Mouse (Mus musculus) layer of hippocampus, adult 9-10 months (tissue): ENCODE data around the gene Rgma.
A peak's percentile ranks its signal among the peaks of the same experiment; 100 is the strongest.

ENCODE experiments used
- DNase-seq: peaks from one replicate; pipeline ENCODE4 v3.0.0; 2022; ENCODE audit warnings: low spot score

Rgma gene

GRCm38 (mm10) chr7:73400051-73400916, 25.0 kb downstream of the Rgma start:
- DNase-seq = no peak

- no peak for DNase-seq
Observed at GRCm38 (mm10) chr7:73402106-73402505, 26.8 kb downstream of the Rgma start.

GRCm38 (mm10) chr7:73402671-73403070, 27.4 kb downstream of the Rgma start:
- DNase-seq = no peak

GRCm38 (mm10) chr7:73403538-73403937, 28.2 kb downstream of the Rgma start:
- no peak for DNase-seq

- DNase-seq = no peak
Observed at GRCm38 (mm10) chr7:73405550-73405949, 30.2 kb downstream of the Rgma start.

- DNase-seq = no peak
Observed at GRCm38 (mm10) chr7:73411523-73411922, 36.2 kb downstream of the Rgma start.

- no peak for DNase-seq
Observed at GRCm38 (mm10) chr7:73411986-73412385, 36.7 kb downstream of the Rgma start.

GRCm38 (mm10) chr7:73412419-73412818, 37.1 kb downstream of the Rgma start:
- no peak for DNase-seq

GRCm38 (mm10) chr7:73414192-73414591, 38.9 kb downstream of the Rgma start:
- DNase-seq = no peak

GRCm38 (mm10) chr7:73419375-73419774, 44.1 kb downstream of the Rgma start:
- DNase-seq = no peak

- DNase-seq = no peak
Observed at GRCm38 (mm10) chr7:73420827-73421226, 45.5 kb downstream of the Rgma start.

- no peak for DNase-seq
Observed at GRCm38 (mm10) chr7:73421278-73422015, 46.1 kb downstream of the Rgma start.

- peak; percentile 90 for DNase-seq
Observed at GRCm38 (mm10) chr7:73422223-73423113, 47.2 kb downstream of the Rgma start.

GRCm38 (mm10) chr7:73423236-73423635, 47.9 kb downstream of the Rgma start:
- no peak for DNase-seq

GRCm38 (mm10) chr7:73424243-73424642, 48.9 kb downstream of the Rgma start:
- DNase-seq = no peak

GRCm38 (mm10) chr7:73424705-73425104, 49.4 kb downstream of the Rgma start:
- DNase-seq = no peak

GRCm38 (mm10) chr7:73425451-73425850, 50.1 kb downstream of the Rgma start:
- DNase-seq = no peak

- no peak for DNase-seq
Observed at GRCm38 (mm10) chr7:73426235-73426634, 50.9 kb downstream of the Rgma start.

GRCm38 (mm10) chr7:73426752-73427386, 51.6 kb downstream of the Rgma start:
- no peak for DNase-seq

GRCm38 (mm10) chr7:73427794-73428193, 52.5 kb downstream of the Rgma start:
- no peak for DNase-seq

GRCm38 (mm10) chr7:73428525-73428924, 53.2 kb downstream of the Rgma start:
- DNase-seq = no peak
